18 mouse cellular contexts compared by ENCODE assay signal in the genomic region with DNA sequence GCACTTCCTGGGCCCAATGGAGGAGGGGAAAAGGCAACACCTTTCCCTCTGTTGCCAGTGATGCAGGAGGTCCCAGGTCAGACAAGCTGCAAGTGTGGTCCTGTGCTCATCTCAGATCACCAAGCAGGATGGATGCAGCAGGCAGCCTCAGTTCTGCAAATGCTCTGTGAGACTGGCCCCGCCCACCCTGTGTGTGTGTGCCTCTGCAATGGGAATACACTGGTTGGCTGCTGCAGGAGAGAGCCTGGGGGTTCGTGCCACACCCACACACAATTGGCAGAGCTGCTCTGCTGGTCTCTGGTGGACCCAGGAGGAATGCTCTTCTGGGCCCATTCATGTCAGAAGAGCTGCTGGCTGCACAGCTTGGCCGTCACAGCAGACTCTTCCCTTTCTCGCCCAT.
"Had no signal": no experiment of that assay in that cellular context is flagged by ENCODE, and none has a peak within 500 bp of the region (broad histone marks: within the 10 kb centered on the region; RNA-seq: fewer than 3 reads in every experiment).

No protein-coding gene starts in this region.

- H3K9me3 ChIP-seq: liver, embryonic 15.5 days; lung, embryonic 15.5 days; midbrain, embryonic 13.5 days; midbrain, embryonic 15.5 days; neural tube, embryonic 12.5 days; stomach, embryonic 15.5 days had no signal

- H3K36me3 ChIP-seq: liver, embryonic 15.5 days; lung, embryonic 15.5 days; midbrain, embryonic 13.5 days; midbrain, embryonic 15.5 days; neural tube, embryonic 12.5 days; stomach, embryonic 15.5 days had no signal

- H3K27me3 ChIP-seq: liver, embryonic 15.5 days; lung, embryonic 15.5 days; midbrain, embryonic 13.5 days; midbrain, embryonic 15.5 days; neural tube, embryonic 12.5 days; stomach, embryonic 15.5 days had no signal

- DNase-seq: liver, postnatal 0 days; lung, adult 2 months; lung, postnatal 14 days; lung, postnatal 36 days; right cerebral cortex, postnatal 25 days; thymus, adult 2 months; thymus, postnatal 25 days; thymus, postnatal 4 days had no signal

- H3K27ac ChIP-seq: liver, embryonic 15.5 days; lung, embryonic 15.5 days; macrophage; midbrain, embryonic 13.5 days; midbrain, embryonic 15.5 days; neural tube, embryonic 12.5 days; stomach, embryonic 15.5 days; stomach, postnatal 0 days had no signal

- ATAC-seq: liver, postnatal 0 days; lung, postnatal 0 days; midbrain, embryonic 13.5 days; midbrain, embryonic 15.5 days had no signal

- H3K9ac ChIP-seq: liver, embryonic 15.5 days; liver, postnatal 0 days; lung, embryonic 15.5 days; midbrain, embryonic 13.5 days; midbrain, embryonic 15.5 days; neural tube, embryonic 12.5 days; stomach, embryonic 15.5 days had no signal

- H3K4me2 ChIP-seq: liver, embryonic 15.5 days; lung, embryonic 15.5 days; midbrain, embryonic 11.5 days; midbrain, embryonic 13.5 days; midbrain, embryonic 15.5 days; neural tube, embryonic 12.5 days; stomach, embryonic 15.5 days had no signal

- H3K4me3 ChIP-seq: liver, embryonic 15.5 days; lung, embryonic 15.5 days; midbrain, embryonic 13.5 days; midbrain, embryonic 15.5 days; neural tube, embryonic 12.5 days; stomach, embryonic 15.5 days had no signal

- H3K4me1 ChIP-seq: liver, embryonic 15.5 days; lung, embryonic 15.5 days; stomach, embryonic 15.5 days had no signal
